Mouse (Mus musculus) kidney, postnatal 10 days (tissue): Measurements from ENCODE around the gene Med17.

Source experiments
- DNase-seq: peaks from one replicate; pipeline ENCODE4 v3.0.0; 2021; ENCODE audit warnings: mixed read lengths

Med17 gene

DNA sequence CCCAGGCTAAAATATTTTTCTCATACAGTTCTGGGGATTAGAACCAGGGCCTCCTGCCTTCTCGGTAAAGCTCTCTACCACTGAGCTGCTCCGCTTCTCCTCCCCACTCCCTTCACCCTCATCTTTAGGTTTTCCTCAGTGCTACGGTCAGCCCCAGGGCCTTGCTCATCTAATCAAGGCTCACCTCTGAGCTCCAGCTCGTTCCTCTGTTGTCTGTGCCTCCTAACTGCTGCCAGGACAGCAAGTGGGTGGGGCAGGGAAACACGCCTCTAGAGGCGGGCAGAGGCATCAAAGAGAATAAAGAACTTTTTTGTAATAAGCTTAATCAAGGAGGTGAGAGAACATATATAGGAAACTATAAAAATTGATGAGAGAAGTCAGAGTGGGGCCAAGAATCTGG, 8.1 kb upstream of the Med17 start:
- no peak for DNase-seq

DNA sequence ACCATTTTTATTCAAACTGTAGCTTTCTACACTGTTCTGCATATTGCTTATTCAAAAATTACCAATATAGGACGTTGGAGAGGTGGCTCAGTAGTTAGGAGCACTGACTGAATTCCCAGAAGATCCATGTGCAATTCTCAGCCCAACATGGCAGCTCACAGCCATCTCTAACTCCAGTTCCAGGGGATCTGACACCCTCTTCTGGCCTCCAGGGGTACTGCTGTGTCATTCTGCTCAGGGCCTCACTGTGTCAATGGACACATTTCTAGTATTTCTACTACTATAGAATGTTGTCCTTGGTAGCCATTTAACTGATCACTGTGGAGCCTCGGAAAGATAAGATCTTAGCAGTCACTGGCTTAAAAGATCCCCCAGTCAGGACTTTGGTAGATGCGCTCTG, 5.7 kb upstream of the Med17 start:
- DNase-seq, result peak; percentile 28

DNA sequence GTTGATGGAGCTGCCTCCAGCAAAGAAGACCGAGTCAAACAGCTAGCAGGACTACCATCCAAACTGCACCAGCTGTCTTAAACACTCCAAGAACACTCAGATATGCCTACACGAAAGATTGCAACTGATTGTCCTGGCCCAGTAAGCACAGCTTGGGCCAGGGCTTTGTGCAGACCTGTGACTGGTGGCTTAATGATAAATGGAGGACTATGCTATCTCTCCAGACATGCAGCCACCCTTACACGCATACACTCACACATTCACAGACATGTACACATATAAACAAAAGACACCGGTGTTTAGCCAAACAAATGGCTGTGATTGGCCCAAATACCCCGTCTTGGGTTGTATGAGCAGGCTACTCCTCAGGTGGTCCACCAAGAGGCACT, 754 bp upstream of the Med17 start:
- DNase-seq, result no peak

DNA sequence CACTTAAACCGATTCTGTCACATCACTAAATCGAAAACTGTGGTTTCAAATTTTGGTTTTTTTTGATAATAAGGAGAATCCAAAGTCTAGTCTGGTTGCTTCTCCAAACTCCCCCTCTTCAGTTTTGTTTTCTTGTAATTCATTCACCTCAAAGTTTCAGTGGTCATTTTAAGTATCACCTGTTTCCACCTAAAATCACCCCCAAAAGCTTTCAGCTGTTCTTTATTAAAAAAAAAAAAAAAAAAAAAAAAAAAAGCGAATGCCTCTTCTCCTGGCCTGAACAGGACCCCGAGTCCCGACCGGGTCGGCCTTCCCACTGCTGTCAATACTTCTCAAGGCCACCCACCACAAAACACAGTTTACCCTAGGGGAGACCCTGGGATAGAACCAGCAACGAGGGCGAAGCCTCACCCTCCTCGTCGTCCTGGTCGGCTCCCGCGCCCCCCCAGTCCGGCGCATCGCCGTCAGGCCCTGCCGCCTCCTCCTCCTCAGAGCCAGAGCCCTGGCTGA, 537 bp downstream of the Med17 start:
- no peak for DNase-seq

DNA sequence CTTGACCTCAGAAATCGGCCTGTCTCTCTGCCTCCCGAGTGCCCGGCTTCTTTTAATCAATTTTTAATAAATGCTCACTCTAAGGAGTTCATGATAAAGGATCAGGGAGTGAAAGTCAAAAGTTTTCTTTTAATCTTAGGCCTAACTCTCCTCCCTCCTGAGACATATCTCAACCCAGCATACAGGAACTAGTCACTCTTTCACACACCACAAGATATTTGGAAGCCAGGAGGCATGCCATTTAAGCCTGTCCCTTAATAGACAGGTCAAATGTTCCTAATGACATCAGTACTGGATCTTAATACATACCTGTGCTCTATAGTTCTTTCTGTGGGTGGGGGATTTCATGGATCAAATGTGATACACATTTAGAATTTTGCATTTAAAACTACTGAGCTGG, 1.4 kb downstream of the Med17 start:
- no peak for DNase-seq

DNA sequence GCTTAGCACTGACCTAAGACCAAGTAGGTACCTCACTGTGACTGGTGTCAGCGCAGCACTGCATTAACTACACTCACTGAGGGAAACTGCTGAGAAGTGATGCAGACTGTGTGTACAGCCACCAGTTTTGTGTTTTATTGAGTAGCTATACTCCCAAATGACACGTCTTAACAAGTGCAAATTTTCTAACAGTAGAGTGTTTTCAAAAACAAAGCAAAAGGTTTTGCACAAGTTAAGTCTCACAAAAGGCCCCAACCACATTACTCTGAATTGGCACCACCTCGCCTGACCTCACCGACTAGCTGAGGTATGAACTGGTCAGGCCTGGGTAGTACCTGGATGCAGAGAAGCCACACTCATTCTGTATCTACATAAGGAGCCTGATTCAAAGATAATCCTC, 2.9 kb downstream of the Med17 start:
- DNase-seq, result no peak

DNA sequence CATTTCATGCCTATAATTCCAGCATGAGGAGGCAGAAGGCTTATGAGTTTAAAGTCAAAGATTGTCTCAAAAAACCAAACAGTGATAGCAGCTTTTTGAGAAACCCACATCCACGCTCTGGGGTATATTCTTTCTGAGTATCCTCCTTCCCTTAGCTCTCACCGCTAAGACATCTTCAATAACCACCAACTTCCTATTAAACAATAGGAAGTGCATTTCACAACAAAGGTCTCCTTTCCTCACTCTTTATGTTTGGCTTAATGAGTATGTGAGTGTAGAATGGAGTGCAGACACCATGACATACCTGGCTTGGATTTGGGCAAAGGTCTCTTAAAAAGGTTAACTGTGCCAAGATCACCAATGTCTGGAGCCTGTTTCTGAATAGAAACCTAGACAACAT, 5.8 kb downstream of the Med17 start:
- DNase-seq, result no peak

DNA sequence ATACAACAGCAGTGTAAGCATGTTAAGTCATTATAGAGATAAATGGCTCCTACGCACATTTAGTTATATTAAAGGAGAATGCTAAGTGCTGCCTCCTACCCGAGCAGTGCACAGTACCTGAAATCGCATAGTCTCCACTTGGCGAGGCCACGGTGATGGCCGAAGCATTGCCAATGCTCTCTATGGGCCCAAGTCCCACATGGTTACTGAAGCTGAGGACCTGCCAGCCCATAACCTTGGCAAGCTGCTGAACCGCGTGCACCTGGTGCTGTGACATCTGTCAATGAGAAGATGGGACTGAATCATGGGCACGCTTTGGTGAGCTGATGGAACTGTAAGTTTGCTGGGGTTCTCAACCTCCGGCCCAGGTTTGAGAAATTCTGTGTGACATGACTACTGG, 16.2 kb downstream of the Med17 start:
- no peak for DNase-seq

DNA sequence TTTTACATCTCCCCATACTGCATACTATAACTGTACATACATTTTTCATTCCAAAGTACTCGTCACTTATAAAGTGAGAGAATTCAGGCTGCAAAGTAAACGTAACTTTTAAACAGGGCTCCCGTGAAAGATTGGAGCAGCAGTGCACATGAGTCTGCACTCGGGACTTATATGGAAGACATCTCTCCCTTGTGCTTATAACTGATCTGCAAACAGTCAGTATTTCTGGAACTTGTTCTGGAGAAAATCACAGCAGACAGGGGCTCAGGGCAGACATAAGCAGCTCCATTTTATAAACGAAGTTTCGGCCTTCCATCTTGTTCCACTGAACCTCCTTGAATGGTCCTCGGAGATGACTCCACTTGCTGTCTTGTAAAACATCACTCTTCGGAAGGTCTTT, 17.8 kb downstream of the Med17 start:
- DNase-seq, result no peak

DNA sequence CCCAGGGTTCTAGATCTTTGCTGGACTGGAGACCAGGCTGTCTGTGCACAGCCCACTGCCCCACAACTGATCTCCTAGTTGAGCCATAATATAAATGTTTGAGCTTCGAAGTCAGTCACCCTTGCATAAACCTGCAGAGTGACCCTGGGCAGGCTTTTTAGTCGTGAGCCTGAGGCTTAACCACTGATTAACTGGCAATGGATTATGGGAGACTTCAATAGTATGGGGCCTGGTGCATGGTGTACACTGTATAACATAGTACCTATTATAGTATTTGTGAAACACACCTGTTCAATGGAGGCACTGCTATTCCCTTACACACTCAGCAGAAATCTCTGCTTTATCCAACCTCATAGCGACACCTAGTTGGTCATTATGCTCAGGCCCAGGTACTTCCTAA, 23.5 kb downstream of the Med17 start:
- no peak for DNase-seq

DNA sequence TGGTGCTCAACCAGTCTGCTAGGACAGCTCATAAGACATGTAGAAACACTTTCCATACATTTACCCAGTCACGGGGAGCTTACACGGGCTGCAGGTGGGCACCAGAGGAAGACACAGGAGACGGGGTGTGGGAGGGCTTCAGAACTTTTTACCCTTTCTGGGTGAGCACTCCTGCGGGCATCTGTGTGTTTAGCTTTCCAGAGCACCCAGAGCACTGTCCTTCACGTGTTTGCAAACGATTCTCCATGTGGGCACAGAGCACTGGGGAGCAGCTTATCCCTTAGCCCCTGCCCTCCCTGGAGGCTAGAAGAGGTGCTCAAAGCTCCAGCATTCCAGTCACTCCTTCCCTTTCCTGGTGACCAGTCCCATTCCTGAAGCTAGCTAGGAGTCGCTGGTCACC, 25.2 kb downstream of the Med17 start:
- peak; percentile 22 for DNase-seq

DNA sequence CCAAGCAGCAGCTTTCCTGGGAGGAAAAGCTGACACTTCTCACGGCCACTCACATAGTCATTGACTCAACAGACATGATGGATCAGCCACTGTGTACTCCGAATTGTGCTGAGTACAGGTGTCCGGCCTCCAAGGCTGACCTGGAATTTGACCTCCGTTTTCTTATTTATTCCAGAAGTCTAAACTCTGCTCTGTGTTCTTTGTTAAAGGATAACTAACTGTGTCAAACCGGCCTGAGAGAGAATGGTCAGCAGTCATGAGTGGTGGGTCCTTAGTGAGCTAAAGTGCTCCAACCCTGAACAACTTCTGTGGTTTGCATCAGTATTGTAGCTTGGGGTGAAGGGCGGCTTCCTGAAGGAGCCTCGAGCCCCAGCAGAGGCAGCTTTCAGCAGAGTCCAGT, 27.5 kb downstream of the Med17 start:
- DNase-seq, result peak; percentile 50

DNA sequence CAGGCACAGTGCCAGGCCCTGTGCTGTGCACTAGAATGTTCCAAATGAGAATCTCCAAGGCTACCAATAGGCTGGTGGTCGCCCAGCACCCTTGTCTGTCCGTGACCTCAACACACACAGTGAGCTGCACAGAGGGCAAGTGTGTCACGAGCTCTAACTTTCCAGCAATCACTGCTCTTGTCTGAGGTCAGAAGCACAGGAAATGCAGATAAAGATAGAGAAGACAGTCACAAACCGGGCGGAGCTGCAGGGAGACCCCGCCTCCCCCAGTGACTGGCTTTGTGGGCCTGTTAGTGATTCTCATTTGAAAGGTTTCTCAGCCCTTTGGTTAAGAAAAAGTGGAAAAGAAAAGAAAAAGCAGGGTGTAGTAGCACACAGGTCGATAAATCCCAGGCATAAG, 29.4 kb downstream of the Med17 start:
- DNase-seq, result peak; percentile 41

DNA sequence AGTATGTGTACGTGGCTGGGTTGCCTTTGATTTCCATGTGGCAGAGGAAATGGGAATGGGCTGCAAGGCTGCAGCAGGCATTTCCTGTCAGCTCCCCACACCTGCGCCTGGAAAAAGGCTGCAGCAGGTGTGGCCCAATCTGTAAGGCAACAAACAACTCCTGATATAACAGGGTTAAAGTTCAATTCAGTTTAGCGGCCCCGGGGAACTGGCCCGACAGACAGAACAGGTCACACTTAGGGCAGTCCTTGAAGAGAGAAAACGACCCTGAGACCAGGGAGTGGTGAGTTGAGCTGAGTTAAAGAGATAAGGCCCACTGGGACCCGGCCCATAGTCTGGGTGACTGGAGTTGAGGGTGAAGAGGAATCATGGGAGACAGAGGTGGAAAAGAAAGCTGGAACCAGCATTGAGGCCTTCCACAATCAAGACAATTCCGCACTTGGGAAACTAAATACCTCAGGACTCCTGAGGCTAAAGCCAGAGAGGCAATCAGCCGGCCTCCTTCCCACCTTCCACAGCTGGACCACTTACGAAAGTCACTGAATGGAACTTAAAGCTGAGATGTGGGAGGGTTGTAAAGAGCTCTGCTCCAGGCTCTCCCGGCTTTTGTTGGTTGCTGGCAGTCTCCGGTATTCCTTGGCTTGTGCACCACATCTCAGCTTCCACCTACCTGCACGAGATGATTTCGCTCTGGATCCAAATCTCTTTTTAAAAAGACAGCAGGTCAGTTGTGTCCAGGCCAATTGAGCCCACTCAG, 34.2 kb downstream of the Med17 start:
- no peak for DNase-seq

DNA sequence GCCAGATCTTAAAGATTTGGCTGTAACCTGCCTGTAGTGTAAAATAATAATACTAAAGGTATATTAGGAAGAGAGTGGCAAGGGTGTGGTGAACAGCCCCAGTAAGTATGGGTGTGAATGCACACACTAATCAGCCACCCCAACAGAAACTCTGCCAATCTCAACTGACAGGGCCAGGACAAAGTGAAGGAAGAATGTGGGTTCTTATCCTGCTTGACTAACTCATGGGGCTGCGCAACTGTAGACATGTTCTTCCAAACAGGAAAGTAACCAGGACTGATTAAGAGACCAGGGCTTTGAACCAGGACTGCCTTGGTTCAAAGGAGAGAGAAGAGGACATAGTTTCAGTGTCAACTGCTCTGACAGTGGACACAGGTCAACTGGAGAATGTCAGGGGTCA, 37.6 kb downstream of the Med17 start:
- DNase-seq, result no peak

DNA sequence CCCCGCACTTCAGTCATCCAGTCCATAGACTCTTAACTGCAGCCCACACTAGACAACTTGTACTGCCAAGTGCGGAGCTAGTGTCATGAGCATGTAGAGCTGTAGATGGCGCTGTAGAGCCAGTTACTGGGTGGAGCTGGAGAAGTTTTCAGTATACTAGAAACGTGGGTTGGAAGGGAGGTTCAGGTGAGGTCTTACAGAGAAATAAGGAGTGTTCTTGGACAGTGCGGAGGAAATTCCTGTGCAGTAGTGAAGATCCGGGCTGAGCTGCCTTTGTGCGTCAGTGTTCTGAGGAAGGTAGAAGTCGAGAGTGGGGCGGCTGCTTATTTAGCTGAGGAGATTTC, 38.2 kb downstream of the Med17 start:
- DNase-seq, result peak; percentile 86

DNA sequence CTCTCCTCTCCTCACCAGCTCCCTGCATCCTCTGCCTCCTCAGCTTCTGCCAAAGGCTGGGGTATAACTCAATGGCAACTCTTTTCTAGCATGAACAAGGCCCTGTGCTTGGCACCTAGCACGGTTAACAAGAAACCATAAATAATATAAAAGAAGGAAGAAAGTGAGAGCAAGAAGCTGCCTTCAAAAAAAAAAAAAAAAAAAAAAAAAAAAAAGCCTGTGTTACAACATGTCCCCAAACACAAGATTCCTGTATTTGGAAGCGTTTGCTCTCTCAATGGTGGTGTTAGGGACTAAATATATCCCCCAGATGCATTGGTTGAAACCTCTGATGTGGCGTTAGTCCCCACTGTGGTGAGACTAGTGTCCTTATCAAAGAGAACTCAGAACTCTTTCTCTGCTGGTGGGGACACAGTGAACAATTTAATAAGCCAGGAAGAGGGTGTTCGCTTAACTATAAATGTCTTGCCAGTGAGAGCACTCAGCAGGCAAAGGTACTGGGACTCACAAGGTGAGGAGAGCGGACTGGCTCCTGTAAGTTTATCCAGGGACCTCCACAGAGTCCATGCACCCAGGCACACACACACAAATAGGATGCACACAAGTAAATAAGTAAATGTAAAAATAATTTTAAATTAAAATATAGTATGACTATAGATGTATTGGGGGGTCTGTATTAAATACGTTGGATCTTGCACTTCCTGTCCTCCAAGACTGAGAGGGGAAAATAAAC, 38.7 kb downstream of the Med17 start:
- no peak for DNase-seq

DNA sequence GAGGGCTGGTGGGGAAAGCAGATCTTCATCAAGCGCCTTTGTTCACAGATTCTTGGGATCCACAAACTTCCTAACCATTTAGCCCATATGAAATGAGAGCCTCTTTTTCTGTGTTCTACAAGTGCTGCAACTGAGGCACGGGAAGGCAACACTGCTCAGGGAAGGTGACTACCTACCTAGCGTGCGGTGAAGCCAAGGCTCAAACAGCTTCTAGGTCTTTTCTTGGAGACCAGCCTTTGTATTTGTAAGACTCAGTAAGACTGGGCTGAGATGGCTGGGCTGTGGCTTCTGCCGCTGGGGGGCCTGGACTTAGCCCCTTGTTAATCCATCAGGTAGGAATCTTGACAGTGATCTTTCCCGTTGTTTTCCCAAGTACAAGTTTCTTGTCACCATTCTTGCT, 39.7 kb downstream of the Med17 start:
- DNase-seq, result no peak

DNA sequence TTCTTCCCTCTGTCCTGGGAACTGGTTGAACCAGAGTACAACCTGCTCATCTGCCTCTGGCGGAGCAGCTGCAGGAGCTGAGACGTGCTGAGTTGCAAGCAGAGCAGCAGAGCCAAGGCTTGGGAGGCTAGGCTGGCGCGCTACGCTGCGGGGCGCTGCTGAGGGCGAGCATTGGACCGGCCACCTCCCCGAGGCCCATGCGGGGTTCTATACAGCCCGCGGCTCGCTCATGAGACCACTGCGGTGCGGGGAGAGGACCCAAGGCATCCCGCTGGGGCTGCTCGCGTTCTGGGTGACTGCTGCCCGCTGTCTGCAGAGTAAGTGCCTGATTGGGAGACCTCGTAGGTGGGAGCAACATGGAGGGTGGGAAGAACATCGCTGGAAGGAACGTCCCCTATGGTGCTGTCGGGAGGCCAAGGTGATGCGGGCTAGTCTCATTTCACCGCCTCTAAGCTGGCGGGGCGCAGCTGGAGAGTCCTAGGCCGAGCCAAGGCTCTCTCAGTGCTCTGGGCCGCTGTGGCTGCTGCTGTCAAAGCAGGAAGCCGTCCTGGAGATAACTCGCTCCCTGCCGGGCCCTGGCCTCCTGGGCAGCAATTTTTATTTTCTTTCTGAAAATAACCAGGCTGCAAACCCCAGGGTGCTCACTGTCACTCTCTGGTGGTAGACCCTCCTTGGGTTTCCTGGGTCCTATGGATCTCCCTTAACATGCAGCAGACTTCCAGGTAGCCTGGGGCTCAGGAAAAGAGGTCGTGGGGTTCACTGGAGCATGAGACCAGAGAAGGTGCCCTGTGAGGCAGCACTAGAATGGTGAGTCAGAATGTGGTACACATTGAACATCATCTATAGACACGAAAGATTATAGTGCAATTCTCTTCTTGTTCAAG, 40.4 kb downstream of the Med17 start, which contains the start of gene Vstm5:
Vstm5 (plus strand) TSS at position 4 of the 884 bp plus-strand sequence.
- peak; percentile 65 for DNase-seq

DNA sequence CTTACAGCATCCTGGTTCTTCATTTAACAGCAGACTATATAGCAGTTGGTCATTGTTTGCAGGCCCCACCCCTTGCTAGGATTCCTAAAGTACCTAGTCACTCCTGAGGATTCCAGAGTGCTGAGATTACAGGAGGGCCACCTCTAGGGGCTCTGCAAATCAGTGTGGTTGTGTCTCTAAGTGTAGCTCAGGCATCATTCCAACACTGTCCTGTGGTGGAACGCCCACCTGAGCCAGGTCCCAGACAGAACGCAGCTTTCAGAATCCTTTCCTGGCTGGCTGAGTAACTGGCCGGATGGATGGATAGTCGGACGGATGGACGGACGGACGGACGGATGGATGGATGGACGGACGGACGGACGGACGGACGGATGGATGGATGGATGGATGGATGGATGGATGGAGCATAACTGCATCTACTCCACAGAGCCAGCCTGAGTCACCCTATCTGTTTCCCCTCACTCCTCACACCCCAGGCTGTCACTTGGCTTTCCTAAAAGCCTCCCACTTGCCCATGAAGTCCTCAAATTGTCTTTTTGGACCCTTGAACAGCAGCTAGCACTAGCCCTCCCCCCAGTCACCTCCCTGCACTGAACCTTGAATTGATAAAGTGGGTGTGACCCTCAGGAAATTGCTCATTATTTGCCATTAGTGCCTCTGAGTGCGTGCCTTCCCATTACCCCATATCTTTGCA, 41.3 kb downstream of the Med17 start:
- DNase-seq, result no peak

DNA sequence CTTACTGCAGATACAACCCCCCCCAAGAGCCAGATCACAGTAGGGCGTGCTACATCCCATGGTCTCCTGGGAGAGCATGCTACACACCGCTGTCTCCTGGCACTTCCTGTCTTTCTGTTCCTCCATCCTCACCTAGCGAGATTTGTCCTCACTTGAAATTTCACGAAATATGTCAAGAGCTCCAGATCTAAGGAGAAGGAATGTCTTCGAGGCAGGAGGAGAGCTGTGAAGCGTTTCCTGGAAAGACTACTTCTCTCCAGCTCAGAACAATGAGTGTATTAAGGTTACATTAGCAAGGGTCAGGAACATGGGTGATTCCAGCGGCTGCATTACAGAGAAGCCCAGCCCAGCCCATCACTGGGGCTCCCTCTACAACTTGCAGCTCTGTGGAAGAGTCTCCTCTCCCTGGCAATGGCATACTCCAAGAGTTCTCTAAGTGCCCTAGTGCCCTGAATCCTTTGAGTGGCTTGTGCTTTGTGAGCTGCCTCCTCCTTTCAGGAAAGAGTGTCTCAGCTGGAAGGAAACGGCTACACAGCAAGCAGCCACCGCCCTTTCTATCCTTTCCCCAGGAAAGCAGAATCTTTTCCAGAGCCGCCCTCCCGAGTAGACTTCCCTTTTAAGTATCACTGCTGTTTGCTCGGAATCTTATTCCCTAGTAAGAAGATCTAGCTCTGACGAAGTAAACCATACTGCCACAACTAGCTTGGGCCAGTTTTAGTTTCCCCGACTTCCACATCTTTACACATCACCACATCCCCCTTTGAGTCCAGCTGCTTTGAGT, 42.0 kb downstream of the Med17 start:
- DNase-seq, result peak; percentile 33

DNA sequence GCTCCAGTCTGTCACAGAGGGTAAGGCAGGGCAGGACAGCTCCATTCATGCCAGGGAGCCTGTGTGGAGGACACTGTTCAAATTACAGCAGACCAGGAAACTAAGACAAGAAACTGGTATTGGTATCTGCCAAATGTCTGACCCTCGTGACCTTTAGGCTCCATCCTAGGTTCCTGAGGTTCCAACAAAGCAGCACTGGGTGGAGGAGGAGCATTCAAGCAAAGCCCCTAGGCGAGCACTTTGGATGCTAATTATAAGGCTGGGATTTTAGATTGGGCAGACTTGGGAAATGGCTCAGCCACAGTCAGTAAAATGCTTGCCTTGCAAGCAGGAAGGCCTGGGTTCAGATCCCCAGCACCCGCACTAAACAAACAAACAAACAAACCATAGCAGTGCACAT, 43.7 kb downstream of the Med17 start:
- no peak for DNase-seq
